Mouse (Mus musculus): ENCODE measurements around the gene Nup93. TPM values are rescaled to one million over a fixed set of nuclear protein-coding genes. Genes with fewer than 3 reads are reported as not detected.
A peak's percentile ranks its signal among the peaks of the same experiment; 100 is the strongest.

The Nup93 gene
- polyA plus RNA-seq, 1 experiment from 2014 or later = 18.2 TPM

DNA sequence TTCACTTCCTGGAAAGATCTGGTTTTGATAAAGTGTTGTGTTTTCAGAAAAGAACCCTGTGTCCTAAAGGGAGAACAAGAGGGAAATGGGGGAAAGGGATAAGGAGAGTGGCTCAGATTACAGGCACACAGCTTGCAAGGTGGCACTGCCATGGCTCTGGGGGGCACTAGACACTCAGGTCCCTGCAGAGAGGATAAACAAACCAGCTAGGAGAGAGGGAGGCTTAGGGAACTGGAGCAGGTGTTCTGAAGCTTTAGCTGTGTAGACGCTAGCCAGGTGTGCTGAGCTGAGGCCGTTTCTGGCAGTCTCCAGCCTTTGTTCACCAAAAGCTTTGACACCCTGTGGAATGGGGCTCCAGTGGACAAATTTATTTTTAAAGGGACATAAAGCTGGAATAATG is 99.7 kb downstream of the Nup93 start:
- no peak for TF ChIP-seq CTCF (IDR thresholded peaks at IDR 0.05; ENCODE audit: low read depth)
- TF ChIP-seq EP300 (IDR thresholded peaks at IDR 0.05; ENCODE audit: low read depth) = no peak
- no peak overlapping the region for H3K4me2 ChIP-seq (ENCODE audit: low read depth, low read length)

GRCm38 (mm10) chr8:94317249-94317648 is 102.9 kb downstream of the Nup93 start:
- 0 out of 2 replicates have a peak, but pooled peaks cover 2% of the 10 kb centered on the region for H3K36me3 ChIP-seq (replicated peaks; ENCODE audit: insufficient read depth, low read length)
- no peak overlapping the region for H3K27ac ChIP-seq (ENCODE audit: low read depth)
- TF ChIP-seq CTCF (IDR thresholded peaks at IDR 0.05; ENCODE audit: low read depth) (no peak), EP300 (IDR thresholded peaks at IDR 0.05; ENCODE audit: low read depth) (no peak)
- H3K9me3 ChIP-seq (ENCODE audit: low read length) = no peaks in the 10 kb centered on the region
- no peak overlapping the region for H3K9ac ChIP-seq (replicated peaks)
- no peak for ATAC-seq
- no peak for DNase-seq
- H3K4me2 ChIP-seq (ENCODE audit: low read depth, low read length) = no peak overlapping the region
- H3K27me3 ChIP-seq (ENCODE audit: insufficient read depth, low read length) = no peaks in the 10 kb centered on the region
- H3K4me1 ChIP-seq (ENCODE audit: insufficient read depth) = no peaks in the 10 kb centered on the region
- H3K4me3 ChIP-seq (ENCODE audit: low read depth, low read length) = no peak overlapping the region
- WGBS (ENCODE audit: insufficient replicate concordance) = 83% methylated on average over 2 of the region's 2 CpGs

More for the DNA sequence above, 99.7 kb downstream of the Nup93 start:
- H3K27me3 ChIP-seq (ENCODE audit: insufficient read depth, low read length) = no peaks in the 10 kb centered on the region
- H3K4me3 ChIP-seq (ENCODE audit: low read depth, low read length) = no peak overlapping the region
- H3K27ac ChIP-seq (ENCODE audit: low read depth) = no peak overlapping the region
- no peak for ATAC-seq
- no peaks in the 10 kb centered on the region for H3K9me3 ChIP-seq (ENCODE audit: low read length)
- no peak for DNase-seq
- WGBS (ENCODE audit: insufficient replicate concordance) = 77% methylated on average over 2 of the region's 2 CpGs
- H3K4me1 ChIP-seq (ENCODE audit: insufficient read depth) = no peaks in the 10 kb centered on the region
- peaks cover 13% of the 10 kb centered on the region for H3K36me3 ChIP-seq (replicated peaks; ENCODE audit: insufficient read depth, low read length)
- no peak overlapping the region for H3K9ac ChIP-seq (replicated peaks)

- H3K9ac ChIP-seq (replicated peaks) = no peak overlapping the region
- DNase-seq = no peak
- H3K36me3 ChIP-seq (replicated peaks; ENCODE audit: insufficient read depth, low read length) = 0 out of 2 replicates have a peak, but pooled peaks cover 2% of the 10 kb centered on the region
- H3K4me2 ChIP-seq (ENCODE audit: low read depth, low read length) = no peak overlapping the region
- H3K27me3 ChIP-seq (ENCODE audit: insufficient read depth, low read length) = no peaks in the 10 kb centered on the region
- no peaks in the 10 kb centered on the region for H3K4me1 ChIP-seq (ENCODE audit: insufficient read depth)
- H3K27ac ChIP-seq (ENCODE audit: low read depth) = no peak overlapping the region
- TF ChIP-seq CTCF (IDR thresholded peaks at IDR 0.05; ENCODE audit: low read depth) (no peak), EP300 (IDR thresholded peaks at IDR 0.05; ENCODE audit: low read depth) (no peak)
- WGBS (ENCODE audit: insufficient replicate concordance) = 98% methylated on average over 2 of the region's 2 CpGs
- no peak overlapping the region for H3K4me3 ChIP-seq (ENCODE audit: low read depth, low read length)
- H3K9me3 ChIP-seq (ENCODE audit: low read length) = no peaks in the 10 kb centered on the region
- no peak for ATAC-seq
Observed at GRCm38 (mm10) chr8:94317691-94318090, 103.3 kb downstream of the Nup93 start.

GRCm38 (mm10) chr8:94320036-94320435 is 105.7 kb downstream of the Nup93 start:
- H3K27me3 ChIP-seq (ENCODE audit: insufficient read depth, low read length) = no peaks in the 10 kb centered on the region
- ATAC-seq (no peak), DNase-seq (no peak)
- H3K4me3 ChIP-seq (ENCODE audit: low read depth, low read length) = no peak overlapping the region
- H3K36me3 ChIP-seq (replicated peaks; ENCODE audit: insufficient read depth, low read length) = no peaks in the 10 kb centered on the region
- no peaks in the 10 kb centered on the region for H3K9me3 ChIP-seq (ENCODE audit: low read length)
- no peak overlapping the region for H3K9ac ChIP-seq (replicated peaks)
- no peak overlapping the region for H3K27ac ChIP-seq (ENCODE audit: low read depth)
- H3K4me1 ChIP-seq (ENCODE audit: insufficient read depth) = peaks cover 4% of the 10 kb centered on the region; the same call in 1 of the 2 replicates
- H3K4me2 ChIP-seq (ENCODE audit: low read depth, low read length) = no peak overlapping the region
- TF ChIP-seq CTCF (IDR thresholded peaks at IDR 0.05; ENCODE audit: low read depth) = no peak
- no peak for TF ChIP-seq EP300 (IDR thresholded peaks at IDR 0.05; ENCODE audit: low read depth)
- 63% methylated on average over 2 of the region's 2 CpGs for WGBS (ENCODE audit: insufficient replicate concordance)

DNA sequence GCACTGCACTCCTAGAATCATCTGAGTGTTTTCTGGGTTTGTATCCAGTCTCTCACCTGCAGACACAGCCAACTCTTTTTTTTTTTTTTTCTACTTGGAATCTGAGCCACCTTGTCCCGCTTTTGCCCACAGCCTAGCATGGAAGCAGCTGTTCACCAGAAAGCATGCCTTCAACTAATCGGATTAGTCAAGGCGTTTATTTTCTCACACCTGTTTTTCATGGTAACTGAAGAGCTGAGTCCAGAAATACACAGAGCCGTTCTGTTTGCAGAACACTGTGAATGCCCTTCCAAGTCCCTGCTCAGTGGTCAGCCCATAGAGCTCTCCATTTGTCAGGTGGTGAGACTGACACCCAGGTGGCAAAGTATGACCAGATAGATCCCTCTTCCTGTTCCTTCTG is 107.7 kb downstream of the Nup93 start:
- H3K36me3 ChIP-seq (replicated peaks; ENCODE audit: insufficient read depth, low read length) = no peaks in the 10 kb centered on the region
- H3K27ac ChIP-seq (ENCODE audit: low read depth) = no peak overlapping the region
- H3K9me3 ChIP-seq (ENCODE audit: low read length) = no peaks in the 10 kb centered on the region
- peaks cover 4% of the 10 kb centered on the region; the same call in 1 of the 2 replicates for H3K4me1 ChIP-seq (ENCODE audit: insufficient read depth)
- WGBS (ENCODE audit: insufficient replicate concordance) = 85% methylated on average over 4 of the region's 4 CpGs
- no peak overlapping the region for H3K9ac ChIP-seq (replicated peaks)
- TF ChIP-seq CTCF (IDR thresholded peaks at IDR 0.05; ENCODE audit: low read depth) (no peak), EP300 (IDR thresholded peaks at IDR 0.05; ENCODE audit: low read depth) (no peak)
- no peak overlapping the region for H3K4me3 ChIP-seq (ENCODE audit: low read depth, low read length)
- no peak overlapping the region for H3K4me2 ChIP-seq (ENCODE audit: low read depth, low read length)
- ATAC-seq (no peak), DNase-seq (no peak)
- H3K27me3 ChIP-seq (ENCODE audit: insufficient read depth, low read length) = no peaks in the 10 kb centered on the region

GRCm38 (mm10) chr8:94323041-94323440 is 108.7 kb downstream of the Nup93 start:
- TF ChIP-seq CTCF (IDR thresholded peaks at IDR 0.05; ENCODE audit: low read depth) (no peak), EP300 (IDR thresholded peaks at IDR 0.05; ENCODE audit: low read depth) (no peak)

GRCm38 (mm10) chr8:94324071-94324470 is 109.7 kb downstream of the Nup93 start:
- H3K4me1 ChIP-seq (ENCODE audit: insufficient read depth) = peaks cover 4% of the 10 kb centered on the region; the same call in 1 of the 2 replicates
- no peaks in the 10 kb centered on the region for H3K36me3 ChIP-seq (replicated peaks; ENCODE audit: insufficient read depth, low read length)
- 41% methylated on average over 12 of the region's 12 CpGs for WGBS (ENCODE audit: insufficient replicate concordance)
- no peak overlapping the region for H3K27ac ChIP-seq (ENCODE audit: low read depth)
- no peaks in the 10 kb centered on the region for H3K9me3 ChIP-seq (ENCODE audit: low read length)
- ATAC-seq = no peak
- no peak overlapping the region for H3K4me2 ChIP-seq (ENCODE audit: low read depth, low read length)
- no peak overlapping the region for H3K9ac ChIP-seq (replicated peaks)
- TF ChIP-seq CTCF (IDR thresholded peaks at IDR 0.05; ENCODE audit: low read depth) = no peak
- H3K27me3 ChIP-seq (ENCODE audit: insufficient read depth, low read length) = no peaks in the 10 kb centered on the region
- peak; percentile 45 for DNase-seq
- no peak overlapping the region for H3K4me3 ChIP-seq (ENCODE audit: low read depth, low read length)

More at GRCm38 (mm10) chr8:94323041-94323440, 108.7 kb downstream of the Nup93 start:
- DNase-seq (no peak), ATAC-seq (no peak)
- Histone ChIP-seq H3K27me3 (ENCODE audit: insufficient read depth, low read length) (no peaks in the 10 kb centered on the region), H3K27ac (ENCODE audit: low read depth) (no peak overlapping the region), H3K4me3 (ENCODE audit: low read depth, low read length) (no peak overlapping the region), H3K9me3 (ENCODE audit: low read length) (no peaks in the 10 kb centered on the region), H3K4me2 (ENCODE audit: low read depth, low read length) (no peak overlapping the region), H3K4me1 (ENCODE audit: insufficient read depth) (peaks cover 4% of the 10 kb centered on the region; the same call in 1 of the 2 replicates), H3K9ac (replicated peaks) (no peak overlapping the region), H3K36me3 (replicated peaks; ENCODE audit: insufficient read depth, low read length) (no peaks in the 10 kb centered on the region)
- WGBS (ENCODE audit: insufficient replicate concordance) = 70% methylated on average over 6 of the region's 6 CpGs
